Comparison of ENCODE assay signal across 34 mouse cellular contexts in the genomic region with DNA sequence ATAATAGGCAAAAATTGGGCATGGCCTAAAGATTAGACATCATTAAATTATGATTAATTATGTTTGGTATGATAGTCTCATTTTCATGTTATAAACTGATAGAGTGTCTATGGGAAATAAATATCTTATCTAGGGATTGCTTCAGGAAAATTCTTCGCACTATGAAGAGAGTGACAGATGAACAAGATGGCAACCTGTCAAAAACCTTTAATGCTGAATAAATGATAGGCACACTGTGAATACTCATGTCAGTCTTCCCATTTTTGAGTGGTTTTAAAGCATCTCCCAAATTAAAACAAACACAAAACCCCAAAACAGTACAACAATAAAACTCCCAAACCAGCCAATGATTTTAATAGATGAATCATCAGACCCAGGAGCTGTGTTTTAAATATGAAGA.
"Had no signal": no experiment of that assay in that cellular context is flagged by ENCODE, and none has a peak within 500 bp of the region (broad histone marks: within the 10 kb centered on the region; RNA-seq: fewer than 3 reads in every experiment).

No protein-coding gene starts in this region.

- H3K36me3 ChIP-seq: heart, embryonic 10.5 days; heart, embryonic 12.5 days; heart, embryonic 13.5 days; heart, embryonic 15.5 days; hindbrain, embryonic 10.5 days; hindbrain, embryonic 12.5 days; hindbrain, embryonic 13.5 days; hindbrain, embryonic 15.5 days; intestine, embryonic 15.5 days; kidney, embryonic 15.5 days had no signal

- H3K27me3 ChIP-seq: heart, embryonic 12.5 days; heart, embryonic 13.5 days; heart, embryonic 15.5 days; hindbrain, embryonic 12.5 days; hindbrain, embryonic 13.5 days; hindbrain, embryonic 15.5 days; intestine, embryonic 15.5 days; kidney, embryonic 15.5 days had no signal

- H3K4me1 ChIP-seq: heart, embryonic 10.5 days; heart, embryonic 12.5 days; heart, embryonic 13.5 days; heart, embryonic 15.5 days; hindbrain, embryonic 10.5 days; hindbrain, embryonic 12.5 days; hindbrain, embryonic 13.5 days; hindbrain, embryonic 15.5 days; intestine, embryonic 15.5 days; kidney, embryonic 15.5 days had no signal

- H3K4me3 ChIP-seq: heart, embryonic 10.5 days; heart, embryonic 12.5 days; heart, embryonic 13.5 days; heart, embryonic 15.5 days; hindbrain, embryonic 10.5 days; hindbrain, embryonic 12.5 days; hindbrain, embryonic 13.5 days; hindbrain, embryonic 15.5 days; intestine, embryonic 15.5 days; kidney, embryonic 15.5 days; left cerebral cortex, adult 2 months had no signal

- H3K27ac ChIP-seq: heart, embryonic 10.5 days; heart, embryonic 13.5 days; heart, embryonic 15.5 days; hindbrain, embryonic 10.5 days; hindbrain, embryonic 12.5 days; hindbrain, embryonic 13.5 days; hindbrain, embryonic 14.5 days; hindbrain, embryonic 15.5 days; hindbrain, postnatal 0 days; intestine, embryonic 15.5 days; kidney, embryonic 15.5 days; kidney, postnatal 0 days; left cerebral cortex, adult 2 months had no signal

- DNase-seq: heart, postnatal 10 days; heart, postnatal 14 days; heart, postnatal 36 days; heart, postnatal 4 days; kidney, adult 11 months; kidney, adult 18-20 months; kidney, adult 2 months; kidney, adult 8-10 months; kidney, adult 9 months; kidney, postnatal 10 days; kidney, postnatal 14 days; kidney, postnatal 25 days; kidney, postnatal 36 days; kidney, postnatal 4 days; layer of hippocampus, postnatal 36 days had no signal

- H3K4me2 ChIP-seq: heart, embryonic 11.5 days; heart, embryonic 12.5 days; heart, embryonic 13.5 days; heart, embryonic 15.5 days; hindbrain, embryonic 12.5 days; hindbrain, embryonic 13.5 days; hindbrain, embryonic 14.5 days; hindbrain, embryonic 15.5 days; intestine, embryonic 15.5 days; kidney, embryonic 15.5 days had no signal

- H3K9ac ChIP-seq: heart, embryonic 12.5 days; heart, embryonic 13.5 days; heart, embryonic 15.5 days; hindbrain, embryonic 12.5 days; hindbrain, embryonic 13.5 days; hindbrain, embryonic 14.5 days; hindbrain, embryonic 15.5 days; intestine, embryonic 15.5 days; kidney, embryonic 15.5 days had no signal

- H3K9me3 ChIP-seq: heart, embryonic 10.5 days; heart, embryonic 12.5 days; heart, embryonic 13.5 days; heart, embryonic 15.5 days; hindbrain, embryonic 10.5 days; hindbrain, embryonic 12.5 days; hindbrain, embryonic 13.5 days; hindbrain, embryonic 15.5 days; intestine, embryonic 15.5 days; kidney, embryonic 15.5 days had no signal

- ATAC-seq: hindbrain, embryonic 16.5 days; hindbrain, postnatal 0 days; inflammation-experienced regulatory T-cells, adult 6 months; intestine, embryonic 15.5 days; intestine, embryonic 16.5 days; intestine, postnatal 0 days had no signal
